Mouse (Mus musculus) liver, adult 2 months (tissue): ENCODE results near the gene Anks1b.

ENCODE experiments used
- CTCF ChIP-seq: fragments of 200-500 bp; IDR thresholded peaks from 2 replicates; pipeline ENCODE4 v1.5.1; 2011; ENCODE audit warnings: low read depth, low read length, control low read depth
- POLR2A ChIP-seq: fragments of 200-500 bp; IDR thresholded peaks from 2 replicates; pipeline ENCODE4 v1.6.1; 2011; ENCODE audit warnings: low read length, control low read depth; ENCODE audit not compliant: insufficient read depth; ENCODE audit errors: extremely low read depth

GRCm38 (mm10) chr10:90657416-90658120, 784.3 kb downstream of the Anks1b start:
- TF ChIP-seq CTCF (no peak), POLR2A (no peak)
